Mouse (Mus musculus) spleen, embryonic (tissue): ENCODE results near the gene Elf2.
"Not testable (repeated sequence)": the region's sequence is repeated elsewhere in the genome, so short reads cannot be mapped to it uniquely, and the experiment has no call there.

Experiments
- CTCF ChIA-PET: fragments of 350-600 bp; sonication (Branson Sonifier 250); formaldehyde crosslinking; loops from one replicate; lab custom pipeline; 2022; lab: Charles Lee

Gene Elf2

GRCm38 (mm10) chr3:51333234-51333889, 7.1 kb downstream of the Elf2 start:
- CTCF ChIA-PET, result no interaction called here

GRCm38 (mm10) chr3:51330086-51330485, 10.4 kb downstream of the Elf2 start:
- CTCF ChIA-PET, result interaction anchor here (0.7 kb wide), 1 partner anchor 418 kb away, joined by 5 read pairs; no protein-coding TSS in a partner anchor

GRCm38 (mm10) chr3:51328546-51328945, 11.9 kb downstream of the Elf2 start:
- CTCF ChIA-PET, result interaction anchor here (0.6 to 0.7 kb wide), 4 partner anchors 13 to 274 kb away, joined by 4 to 20 read pairs (median 8); no protein-coding TSS in a partner anchor

GRCm38 (mm10) chr3:51327817-51328216, 12.6 kb downstream of the Elf2 start:
- CTCF ChIA-PET, result interaction anchor here (0.7 kb wide), 2 partner anchors 32 to 50 kb away, joined by 3 read pairs; no protein-coding TSS in a partner anchor

- CTCF ChIA-PET, result interaction anchor here (0.7 kb wide), 2 partner anchors 33 to 49 kb away, joined by 3 read pairs; no protein-coding TSS in a partner anchor
Measured at GRCm38 (mm10) chr3:51327429-51327797, 13.1 kb downstream of the Elf2 start.

- CTCF ChIA-PET, result no interaction called here
Measured at GRCm38 (mm10) chr3:51326664-51327428, 13.6 kb downstream of the Elf2 start.

GRCm38 (mm10) chr3:51325475-51325874, 15.0 kb downstream of the Elf2 start:
- CTCF ChIA-PET, result no interaction called here

- CTCF ChIA-PET, result no interaction called here
Measured at GRCm38 (mm10) chr3:51323006-51323405, 17.5 kb downstream of the Elf2 start.

GRCm38 (mm10) chr3:51322326-51322725, 18.1 kb downstream of the Elf2 start:
- CTCF ChIA-PET, result no interaction called here

GRCm38 (mm10) chr3:51321141-51321540, 19.3 kb downstream of the Elf2 start:
- CTCF ChIA-PET, result interaction anchor here (1.0 kb wide), 1 partner anchor 32 kb away, joined by 3 read pairs; no protein-coding TSS in a partner anchor

- CTCF ChIA-PET, result not testable (repeated sequence)
Measured at GRCm38 (mm10) chr3:51318053-51318452, 22.4 kb downstream of the Elf2 start.

- CTCF ChIA-PET, result interaction anchor here (2.1 kb wide), 1 partner anchor 36 kb away, joined by 7 read pairs; no protein-coding TSS in a partner anchor
Measured at GRCm38 (mm10) chr3:51316876-51317275, 23.6 kb downstream of the Elf2 start.

GRCm38 (mm10) chr3:51311638-51312037, 28.8 kb downstream of the Elf2 start:
- CTCF ChIA-PET, result no interaction called here

- CTCF ChIA-PET, result interaction anchor here (1.0 kb wide), 1 partner anchor 43 kb away, joined by 3 read pairs; no protein-coding TSS in a partner anchor
Measured at GRCm38 (mm10) chr3:51310098-51310497, 30.4 kb downstream of the Elf2 start.

- CTCF ChIA-PET, result no interaction called here
Measured at GRCm38 (mm10) chr3:51306621-51307020, 33.8 kb downstream of the Elf2 start.

GRCm38 (mm10) chr3:51305961-51306360, 34.5 kb downstream of the Elf2 start:
- CTCF ChIA-PET, result no interaction called here

GRCm38 (mm10) chr3:51302971-51303476, 37.4 kb downstream of the Elf2 start:
- CTCF ChIA-PET, result no interaction called here

- CTCF ChIA-PET, result interaction anchor here (1.1 kb wide), 1 partner anchor 24 kb away, joined by 3 read pairs; no protein-coding TSS in a partner anchor
Measured at GRCm38 (mm10) chr3:51301583-51301982, 38.9 kb downstream of the Elf2 start.

- CTCF ChIA-PET, result no interaction called here
Measured at GRCm38 (mm10) chr3:51296790-51297189, 43.7 kb downstream of the Elf2 start.

GRCm38 (mm10) chr3:51295225-51295624, 45.2 kb downstream of the Elf2 start:
- CTCF ChIA-PET, result no interaction called here

- CTCF ChIA-PET, result interaction anchor here (0.6 to 1.1 kb wide), 2 partner anchors 16 to 99 kb away, joined by 4 to 5 read pairs; no protein-coding TSS in a partner anchor
Measured at GRCm38 (mm10) chr3:51294251-51294650, 46.2 kb downstream of the Elf2 start.
